Mouse (Mus musculus) cerebral cortex, adult 2 months (tissue): Measurements from ENCODE around the gene Pnliprp1.

Experiments
- WGBS: fragments of 180-500 bp; shearing (Covaris S2); methylation state at CpG from one replicate; pipeline ENCODE4 v1.1.7; 2018; 5-methylcytosine and 5-hydroxymethylcytosine counted together

Gene Pnliprp1

GRCm38 (mm10) chr19:58781566-58781965 is 52.9 kb downstream of the Pnliprp1 start:
- 69% methylated on average over 4 of the region's 4 CpGs for WGBS

- WGBS: 47% methylated on average over 7 of the region's 7 CpGs
Observed at GRCm38 (mm10) chr19:58783938-58784337, 55.3 kb downstream of the Pnliprp1 start.

- WGBS: 45% methylated on average over 11 of the region's 11 CpGs
Observed at GRCm38 (mm10) chr19:58789194-58789593, 60.5 kb downstream of the Pnliprp1 start.
